In the genomic region with DNA sequence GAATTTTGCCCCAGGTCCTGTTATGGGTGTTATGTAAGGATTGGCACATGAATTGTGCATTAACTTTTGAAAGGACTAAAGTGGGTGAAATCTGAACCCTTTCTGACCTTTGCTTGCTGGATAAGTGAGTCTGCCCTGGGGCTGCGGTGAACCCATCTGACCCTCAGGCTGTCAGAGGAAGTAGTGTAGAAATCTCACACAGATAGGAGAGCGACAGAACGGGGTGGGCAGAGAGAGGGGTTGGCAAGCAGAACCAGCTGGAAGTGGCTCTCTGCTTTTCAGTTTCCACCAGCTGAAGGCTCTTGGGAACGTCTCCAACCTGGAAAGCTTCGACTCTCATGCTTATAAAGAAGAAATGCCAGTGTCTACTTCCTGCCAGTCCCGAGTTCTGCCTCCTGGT, we compare ENCODE assay signal across 12 mouse cellular contexts. TPM values are rescaled to one million over a fixed set of nuclear protein-coding genes. Genes with fewer than 3 reads are reported as not detected.
DNase-seq lines count a peak whose midpoint lies in the region; ATAC-seq lines count a peak whose summit lies in the region.
"Had no signal": no experiment of that assay in that cellular context is flagged by ENCODE, and none has a peak within 500 bp of the region (broad histone marks: within the 10 kb centered on the region; RNA-seq: fewer than 3 reads in every experiment).

No protein-coding gene starts in this region.

- H3K27ac ChIP-seq in kidney, embryonic 15.5 days, result no peak overlapping the region
- H3K27ac ChIP-seq: heart, embryonic 13.5 days; neural tube, embryonic 13.5 days had no signal

- no peaks in the 10 kb centered on the region for H3K27me3 ChIP-seq in kidney, embryonic 15.5 days
- H3K27me3 ChIP-seq: neural tube, embryonic 13.5 days had no signal

- no peak overlapping the region for H3K4me2 ChIP-seq in kidney, embryonic 15.5 days
- H3K4me2 ChIP-seq: heart, embryonic 13.5 days; neural tube, embryonic 13.5 days had no signal

- H3K4me3 ChIP-seq in kidney, embryonic 15.5 days (replicated peaks), result no peak overlapping the region
- H3K4me3 ChIP-seq: heart, embryonic 13.5 days; neural tube, embryonic 13.5 days had no signal

- H3K9me3 ChIP-seq in kidney, embryonic 15.5 days (replicated peaks), result no peaks in the 10 kb centered on the region
- H3K9me3 ChIP-seq: heart, embryonic 13.5 days; neural tube, embryonic 13.5 days had no signal

- DNase-seq in kidney, adult 11 months, result peak; percentile 76
- DNase-seq in brain, adult 2 months (ENCODE audit: low read depth, low spot score), result peak; percentile 72
- DNase-seq in frontal cortex, postnatal 14 days (ENCODE audit: low spot score in 2 of 2), result peak; percentile 37 to 45
- peak; percentile 17 for DNase-seq in lung, postnatal 25 days (ENCODE audit: low spot score)
- no peak for DNase-seq in urinary bladder, adult 2 months (ENCODE audit: low spot score)
- DNase-seq: cerebellum, adult 9-11 months had no signal

- peaks cover 11% of the 10 kb centered on the region for H3K4me1 ChIP-seq in kidney, embryonic 15.5 days
- H3K4me1 ChIP-seq: neural tube, embryonic 13.5 days had no signal

- H3K9ac ChIP-seq in kidney, embryonic 15.5 days, result no peak overlapping the region
- H3K9ac ChIP-seq: heart, embryonic 13.5 days; neural tube, embryonic 13.5 days had no signal

- H3K36me3 ChIP-seq in kidney, embryonic 15.5 days, result no peaks in the 10 kb centered on the region
- H3K36me3 ChIP-seq: heart, embryonic 13.5 days; neural tube, embryonic 13.5 days had no signal

- no peak for ATAC-seq in kidney, embryonic 15.5 days (replicated peaks; ENCODE audit: low FRiP score)
- ATAC-seq in erythroid progenitor cell, adult 5-6 weeks (replicated peaks; ENCODE audit: low FRiP score, poor library complexity, severe bottlenecking), result no peak

- 25% methylated on average over 6 of the region's 6 CpGs for WGBS in kidney, embryonic 15.5 days

RNA-seq across cellular contexts. Expression of gene Il9, which starts 4.8 kb away (rescaled TPM):
- polyA plus RNA-seq in kidney, embryonic 15.5 days (2015; fragmentation: Nextera tagmentation; extraction: Ambion mirVana), result not detected in 2 replicates
- polyA plus RNA-seq in urinary bladder, adult 2 months (2012; rRNA removed), result not detected in 2 replicates
- not detected in 2 replicates for total RNA-seq in erythroid progenitor cell, adult 5-6 weeks (2015; ENCODE audit: low replicate concordance)
- total RNA-seq in erythroid progenitor cell, adult 5-6 weeks (2017; ENCODE audit: low replicate concordance), result not detected in 2 replicates
- polyA plus RNA-seq: heart, embryonic 13.5 days; limb, embryonic 14.5 days; neural tube, embryonic 13.5 days had no signal

RNA-seq across cellular contexts. Expression of gene Slc25a48, which starts 39.1 kb away (rescaled TPM):
- polyA plus RNA-seq in kidney, embryonic 15.5 days (2015; fragmentation: Nextera tagmentation; extraction: Ambion mirVana), result 0.45 and 0.59 TPM in 2 replicates
- 14.9 and 17.7 TPM in 2 replicates for polyA plus RNA-seq in urinary bladder, adult 2 months (2012; rRNA removed)
- total RNA-seq in erythroid progenitor cell, adult 5-6 weeks (2015; ENCODE audit: low replicate concordance), result not detected in 2 replicates
- not detected in 2 replicates for total RNA-seq in erythroid progenitor cell, adult 5-6 weeks (2017; ENCODE audit: low replicate concordance)
- polyA plus RNA-seq: neural tube, embryonic 13.5 days had no signal

RNA-seq across cellular contexts. Expression of gene Fbxl21, which starts 45.0 kb away (rescaled TPM):
- polyA plus RNA-seq in kidney, embryonic 15.5 days (2015; fragmentation: Nextera tagmentation; extraction: Ambion mirVana), result 2.1 and 2.9 TPM in 2 replicates
- polyA plus RNA-seq in urinary bladder, adult 2 months (2012; rRNA removed), result 2.8 and 3.7 TPM in 2 replicates
- total RNA-seq in erythroid progenitor cell, adult 5-6 weeks (2015; ENCODE audit: low replicate concordance), result not detected in 2 replicates
- 1.3 TPM in 1 of 2 replicates, not detected in the other for total RNA-seq in erythroid progenitor cell, adult 5-6 weeks (2017; ENCODE audit: low replicate concordance)

RNA-seq across cellular contexts. Expression of gene Gm3045, which starts 50.9 kb away (rescaled TPM):
- polyA plus RNA-seq in kidney, embryonic 15.5 days (2015; fragmentation: Nextera tagmentation; extraction: Ambion mirVana), result not detected in 2 replicates
- polyA plus RNA-seq in urinary bladder, adult 2 months (2012; rRNA removed), result 0.07 and 0.13 TPM in 2 replicates
- not detected in 2 replicates for total RNA-seq in erythroid progenitor cell, adult 5-6 weeks (2015; ENCODE audit: low replicate concordance)
- not detected in 2 replicates for total RNA-seq in erythroid progenitor cell, adult 5-6 weeks (2017; ENCODE audit: low replicate concordance)
- polyA plus RNA-seq: heart, embryonic 13.5 days; neural tube, embryonic 13.5 days; thymus, adult 2 months had no signal
